Mouse (Mus musculus) ovary, postnatal 36 days (tissue): ENCODE data around the gene Olfr211.
A peak's percentile ranks its signal among the peaks of the same experiment; 100 is the strongest.
"Not testable (repeated sequence)": the region's sequence is repeated elsewhere in the genome, so short reads cannot be mapped to it uniquely, and the experiment has no call there.

Experiments
- DNase-seq: peaks from one replicate; pipeline ENCODE4 v3.0.0; 2022; ENCODE audit warnings: low spot score, mixed read lengths

Gene Olfr211

GRCm38 (mm10) chr6:116488791-116489190 is at the start of gene Olfr211:
Gene Olfr211 (plus strand): TSS chr6:116489091.
- DNase-seq, result no peak

- no peak for DNase-seq
Measured at GRCm38 (mm10) chr6:116439531-116439930, 49.4 kb upstream of the Olfr211 start.

GRCm38 (mm10) chr6:116440447-116440846 is 48.4 kb upstream of the Olfr211 start:
- no peak for DNase-seq

GRCm38 (mm10) chr6:116440849-116441248 is 48.0 kb upstream of the Olfr211 start:
- no peak for DNase-seq

GRCm38 (mm10) chr6:116455781-116456180 is 33.1 kb upstream of the Olfr211 start:
- no peak for DNase-seq

- DNase-seq, result no peak
Measured at GRCm38 (mm10) chr6:116456482-116456881, 32.4 kb upstream of the Olfr211 start.

- DNase-seq, result no peak
Measured at GRCm38 (mm10) chr6:116458728-116459127, 30.2 kb upstream of the Olfr211 start.

GRCm38 (mm10) chr6:116459232-116459631 is 29.7 kb upstream of the Olfr211 start:
- DNase-seq, result no peak

GRCm38 (mm10) chr6:116460544-116461283 is 28.2 kb upstream of the Olfr211 start, which contains the start of gene Alox5:
Gene Alox5 (minus strand): TSS chr6:116461178.
- peak; percentile 15 for DNase-seq

GRCm38 (mm10) chr6:116468081-116468480 is 20.8 kb upstream of the Olfr211 start:
- DNase-seq, result no peak

- DNase-seq, result no peak
Measured at GRCm38 (mm10) chr6:116485081-116485480, 3.8 kb upstream of the Olfr211 start.

- DNase-seq, result no peak
Measured at GRCm38 (mm10) chr6:116486833-116487232, 2.1 kb upstream of the Olfr211 start.

GRCm38 (mm10) chr6:116493742-116494141 is 4.9 kb downstream of the Olfr211 start:
- DNase-seq, result no peak

GRCm38 (mm10) chr6:116495960-116496359 is 7.1 kb downstream of the Olfr211 start:
- DNase-seq, result no peak

- not testable (repeated sequence) for DNase-seq
Measured at GRCm38 (mm10) chr6:116506302-116507003, 17.6 kb downstream of the Olfr211 start, which contains the start of gene Olfr212. Gene Olfr212 (plus strand): TSS chr6:116506516.

GRCm38 (mm10) chr6:116514832-116515231 is 25.9 kb downstream of the Olfr211 start:
- DNase-seq, result no peak

GRCm38 (mm10) chr6:116538156-116538555 is 49.3 kb downstream of the Olfr211 start, which contains the start of gene Olfr213:
Gene Olfr213 (plus strand): TSS chr6:116538456.
- no peak for DNase-seq

- DNase-seq, result no peak
Measured at GRCm38 (mm10) chr6:116542500-116542899, 53.6 kb downstream of the Olfr211 start.
